7 mouse cellular contexts compared by ENCODE assay signal in genomic region chr13:55472132-55473022, GRCm38 (mm10). TPM values are rescaled to one million over a fixed set of nuclear protein-coding genes. Genes with fewer than 3 reads are reported as not detected.
DNase-seq lines count a peak whose midpoint lies in the region.

No protein-coding gene starts in this region.

- under 1% methylated on average over 102 of the region's 103 CpGs for WGBS in heart, embryonic 10.5 days

- no peaks in the 10 kb centered on the region for H3K9me3 ChIP-seq in heart, embryonic 10.5 days

- peaks cover 37% of the 10 kb centered on the region for H3K36me3 ChIP-seq in heart, embryonic 10.5 days

- peaks cover 29% of the 10 kb centered on the region for H3K4me1 ChIP-seq in heart, embryonic 10.5 days

- peak overlapping the region; percentile 75 for H3K27ac ChIP-seq in heart, embryonic 10.5 days

- DNase-seq in B cell, adult 2 months: peak; percentile 64 to 67
- DNase-seq in ES-CJ7 (ENCODE audit: low read depth, low spot score): peak; percentile 36
- peak; percentile 81 to 84 for DNase-seq in cerebellum, postnatal 10 days
- no peak for DNase-seq in heart, embryonic 10.5 days (ENCODE audit: low spot score)
- peak; percentile 41 to 61 for DNase-seq in kidney, postnatal 25 days
- peak; percentile 62 for DNase-seq in lung, postnatal 10 days
- DNase-seq in right cerebral cortex, postnatal 10 days (ENCODE audit: low spot score in 2 of 2): peak; percentile 87 to 89

- peak overlapping the region; percentile 65 for H3K4me3 ChIP-seq in heart, embryonic 10.5 days

- H3K27me3 ChIP-seq in heart, embryonic 10.5 days (ENCODE audit: insufficient read depth, poor library complexity, severe bottlenecking): peaks cover 77% of the 10 kb centered on the region

RNA-seq across cellular contexts. Expression of gene Prr7, which starts 8.3 kb away (rescaled TPM):
- polyA plus RNA-seq in heart, embryonic 10.5 days (2016; fragmentation: Nextera tagmentation; extraction: Ambion mirVana): 0.17 and 0.21 TPM in 2 replicates

RNA-seq across cellular contexts. Expression of gene Dbn1, which starts 15.5 kb away (rescaled TPM):
- 101 and 166 TPM in 2 replicates for polyA plus RNA-seq in heart, embryonic 10.5 days (2016; fragmentation: Nextera tagmentation; extraction: Ambion mirVana)

RNA-seq across cellular contexts. Expression of gene Grk6, which starts 27.5 kb away (rescaled TPM):
- polyA plus RNA-seq in heart, embryonic 10.5 days (2016; fragmentation: Nextera tagmentation; extraction: Ambion mirVana): 29.5 and 44.2 TPM in 2 replicates

RNA-seq across cellular contexts. Expression of gene Pdlim7, which starts 41.1 kb away (rescaled TPM):
- polyA plus RNA-seq in heart, embryonic 10.5 days (2016; fragmentation: Nextera tagmentation; extraction: Ambion mirVana): 397 and 462 TPM in 2 replicates

RNA-seq across cellular contexts. Expression of gene F12, which starts 45.8 kb away (rescaled TPM):
- 0.21 and 8.5 TPM in 2 replicates for polyA plus RNA-seq in heart, embryonic 10.5 days (2016; fragmentation: Nextera tagmentation; extraction: Ambion mirVana)
